Mouse (Mus musculus): ENCODE results near the gene Dmrtc1c1.
"Not testable (repeated sequence)": the region's sequence is repeated elsewhere in the genome, so short reads cannot be mapped to it uniquely, and the experiment has no call there.

Gene Dmrtc1c1

DNA sequence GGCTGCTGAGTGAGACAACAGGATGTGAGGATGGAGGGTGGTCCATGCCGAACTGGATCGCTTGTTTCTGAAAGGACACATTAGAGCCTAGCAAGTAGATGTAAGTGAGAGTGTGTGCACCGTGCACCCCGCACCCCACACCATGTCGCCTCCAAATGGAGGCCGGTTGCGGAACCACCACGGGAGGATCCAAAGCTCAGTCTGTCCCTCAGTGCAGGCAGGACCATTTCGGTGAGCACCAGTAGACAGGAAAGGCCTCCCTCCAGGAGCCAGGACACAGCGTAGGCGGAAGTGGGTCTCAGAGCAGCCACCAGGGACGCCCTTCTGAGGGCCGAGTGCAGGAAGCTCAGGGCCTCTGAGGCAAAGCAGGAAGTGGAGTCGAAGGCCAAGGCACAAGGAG is at the start of gene Dmrtc1c1:
Gene Dmrtc1c1, plus strand, starts transcription at position 301 of the 400 bp plus-strand sequence.
- not testable (repeated sequence) for DNase-seq (ENCODE audit: low read depth, low spot score)

DNA sequence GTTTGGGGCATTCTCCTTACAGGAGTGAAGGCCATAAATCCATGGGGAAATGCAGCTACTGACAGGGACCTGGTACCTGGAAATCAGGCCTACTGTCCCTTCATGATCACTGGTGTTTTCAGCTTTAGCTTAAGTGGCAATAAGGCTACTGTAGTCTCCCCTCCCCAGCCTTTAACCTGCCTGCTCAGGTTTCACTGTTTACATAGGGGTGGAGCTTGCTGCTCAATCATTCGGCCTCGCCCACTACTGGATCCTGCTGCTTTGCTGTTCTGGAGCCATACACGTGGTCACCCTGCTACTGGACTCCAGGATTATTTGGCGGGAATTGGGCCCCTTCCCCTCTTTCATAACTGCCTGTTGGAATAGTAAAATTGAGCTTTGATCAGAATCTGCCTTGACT is 36.9 kb upstream of the Dmrtc1c1 start:
- no peak for DNase-seq (ENCODE audit: low read depth, low spot score)

DNA sequence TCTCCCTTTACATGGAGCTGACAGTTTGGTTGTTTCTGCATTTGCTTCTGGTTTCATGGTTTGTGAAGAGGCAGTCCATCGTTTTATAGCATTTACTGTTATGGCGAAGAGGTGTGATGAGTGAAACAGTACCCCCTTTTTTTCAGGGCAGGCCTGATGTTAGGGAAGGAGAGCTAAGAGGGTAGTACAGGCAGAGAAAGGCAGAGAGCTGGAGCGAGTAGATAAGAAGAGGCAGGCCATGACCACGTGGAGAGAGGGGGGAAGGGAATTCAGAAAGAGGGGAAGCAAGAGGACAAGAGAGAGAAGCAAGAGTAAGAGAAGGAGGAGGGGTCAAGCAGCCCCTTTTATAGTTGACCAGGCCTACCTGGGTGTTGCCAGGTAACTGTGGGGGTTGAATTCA is 9.5 kb downstream of the Dmrtc1c1 start:
- no peak for DNase-seq (ENCODE audit: low read depth, low spot score)

DNA sequence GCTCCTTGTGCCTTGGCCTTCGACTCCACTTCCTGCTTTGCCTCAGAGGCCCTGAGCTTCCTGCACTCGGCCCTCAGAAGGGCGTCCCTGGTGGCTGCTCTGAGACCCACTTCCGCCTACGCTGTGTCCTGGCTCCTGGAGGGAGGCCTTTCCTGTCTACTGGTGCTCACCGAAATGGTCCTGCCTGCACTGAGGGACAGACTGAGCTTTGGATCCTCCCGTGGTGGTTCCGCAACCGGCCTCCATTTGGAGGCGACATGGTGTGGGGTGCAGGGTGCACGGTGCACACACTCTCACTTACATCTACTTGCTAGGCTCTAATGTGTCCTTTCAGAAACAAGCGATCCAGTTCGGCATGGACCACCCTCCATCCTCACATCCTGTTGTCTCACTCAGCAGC is 51.8 kb downstream of the Dmrtc1c1 start, which contains the start of gene Dmrtc1c2:
Gene Dmrtc1c2, minus strand, starts transcription at position 101 of the 400 bp plus-strand sequence.
- not testable (repeated sequence) for DNase-seq (ENCODE audit: low read depth, low spot score)

All from retina, adult 2 months (tissue).